Mouse (Mus musculus): ENCODE measurements around the gene Erp29.
"Not testable (repeated sequence)": the region's sequence is repeated elsewhere in the genome, so short reads cannot be mapped to it uniquely, and the experiment has no call there.

The Erp29 gene

GRCm38 (mm10) chr5:121452026-121452869 lies at the start of gene Erp29:
Gene Erp29, minus strand, starts transcription at chr5:121452506.
- peak; percentile 99 for DNase-seq

GRCm38 (mm10) chr5:121501424-121501996 lies 49.2 kb upstream of the Erp29 start:
- DNase-seq: not testable (repeated sequence)

- no peak for DNase-seq
Observed at GRCm38 (mm10) chr5:121500719-121501118, 48.4 kb upstream of the Erp29 start.

GRCm38 (mm10) chr5:121493305-121493704 lies 41.0 kb upstream of the Erp29 start:
- no peak for DNase-seq

GRCm38 (mm10) chr5:121484801-121485200 lies 32.5 kb upstream of the Erp29 start:
- DNase-seq: no peak

- peak; percentile 42 for DNase-seq
Observed at GRCm38 (mm10) chr5:121477680-121478079, 25.4 kb upstream of the Erp29 start.

- DNase-seq: no peak
Observed at GRCm38 (mm10) chr5:121476040-121476439, 23.7 kb upstream of the Erp29 start.

GRCm38 (mm10) chr5:121474610-121475009 lies 22.3 kb upstream of the Erp29 start:
- DNase-seq: peak; percentile 35

GRCm38 (mm10) chr5:121472411-121472810 lies 20.1 kb upstream of the Erp29 start:
- no peak for DNase-seq

- no peak for DNase-seq
Observed at GRCm38 (mm10) chr5:121469566-121469965, 17.3 kb upstream of the Erp29 start.

GRCm38 (mm10) chr5:121463601-121464250 lies 11.4 kb upstream of the Erp29 start:
- no peak for DNase-seq

- peak; percentile 61 for DNase-seq
Observed at GRCm38 (mm10) chr5:121462967-121463366, 10.7 kb upstream of the Erp29 start.

GRCm38 (mm10) chr5:121462171-121462502 lies 9.8 kb upstream of the Erp29 start:
- DNase-seq: no peak

GRCm38 (mm10) chr5:121461339-121462170 lies 9.2 kb upstream of the Erp29 start:
- no peak for DNase-seq

- DNase-seq: no peak
Observed at GRCm38 (mm10) chr5:121455510-121456265, 3.4 kb upstream of the Erp29 start.

- DNase-seq: peak; percentile 22
Observed at GRCm38 (mm10) chr5:121454503-121454782, 2.1 kb upstream of the Erp29 start.

GRCm38 (mm10) chr5:121453743-121454502 lies 1.6 kb upstream of the Erp29 start:
- DNase-seq: no peak

GRCm38 (mm10) chr5:121452906-121453305 lies 600 bp upstream of the Erp29 start:
- no peak for DNase-seq

GRCm38 (mm10) chr5:121451644-121452025 lies 671 bp downstream of the Erp29 start, which contains the start of gene Tmem116:
Gene Tmem116, plus strand, starts transcription at chr5:121451893.
- DNase-seq: peak; percentile 55

GRCm38 (mm10) chr5:121451203-121451602 lies 1.1 kb downstream of the Erp29 start:
- DNase-seq: no peak

- DNase-seq: peak; percentile 26
Observed at GRCm38 (mm10) chr5:121450476-121450875, 1.8 kb downstream of the Erp29 start.

- DNase-seq: peak; percentile 82
Observed at GRCm38 (mm10) chr5:121449976-121450375, 2.3 kb downstream of the Erp29 start.
